Mouse (Mus musculus): ENCODE results near the gene Eif2b4.

DNA sequence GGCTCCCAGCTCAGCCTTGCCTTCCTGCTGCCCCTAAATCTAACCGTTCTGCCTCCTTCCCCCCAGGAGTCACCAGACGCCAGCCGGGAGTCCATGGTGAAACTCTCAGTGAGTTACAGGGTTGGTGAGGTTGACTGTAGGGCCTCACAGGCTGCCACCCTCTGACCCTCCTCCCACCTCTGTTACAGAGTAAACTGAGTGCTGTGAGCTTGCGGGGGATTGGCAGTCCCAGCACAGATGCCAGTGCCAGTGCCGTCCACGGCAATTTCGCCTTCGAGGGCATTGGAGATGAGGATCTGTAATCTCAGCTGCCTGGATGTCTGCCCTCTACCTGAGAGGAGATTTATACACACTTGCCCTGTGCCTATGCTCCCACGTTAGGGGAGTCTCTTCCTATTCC, 4.9 kb upstream of the Eif2b4 start:
- TF ChIP-seq CTCF (IDR thresholded peaks at IDR 0.05; ENCODE audit: borderline replicate concordance, insufficient read depth, low read length) (no peak), POLR2A (IDR thresholded peaks at IDR 0.05; ENCODE audit: low read depth, low read length) (peak; percentile 20; the same call in 1 of the 2 replicates)

Data from embryonic fibroblast, embryonic 13.5 days (primary cell).